Mouse (Mus musculus): ENCODE results near the gene Adgra1. TPM values are rescaled to one million over a fixed set of nuclear protein-coding genes. Genes with fewer than 3 reads are reported as not detected.

The Adgra1 gene
- polyA plus RNA-seq, 1 experiment from 2014 or later = 55.9 TPM

GRCm38 (mm10) chr7:139878122-139878521 is 44.1 kb downstream of the Adgra1 start:
- in situ Hi-C loops (cut with MboI; ENCODE audit: low pct_unique_long_range_greater_than_20kb) = no loop called here
- ATAC-seq (no peak), DNase-seq (ENCODE audit: low read depth, low spot score) (no peak)
- POLR2A ChIA-PET = no interaction called here
- no peaks in the 10 kb centered on the region for H3K27me3 ChIP-seq
- TF ChIP-seq CTCF (IDR thresholded peaks at IDR 0.05) = no peak
- CTCF ChIA-PET = interaction anchor here (0.7 to 1.3 kb wide), 2 partner anchors 15 to 193 kb away, joined by 3 read pairs; no protein-coding TSS in a partner anchor

- ChIA-PET CTCF (interaction anchor here (1.3 kb wide), 1 partner anchor 16 kb away, joined by 3 read pairs; no protein-coding TSS in a partner anchor), POLR2A (no interaction called here)
- TF ChIP-seq CTCF (IDR thresholded peaks at IDR 0.05) = no peak
- DNase-seq (ENCODE audit: low read depth, low spot score) (no peak), ATAC-seq (no peak)
- no peaks in the 10 kb centered on the region for H3K27me3 ChIP-seq
- in situ Hi-C loops (cut with MboI; ENCODE audit: low pct_unique_long_range_greater_than_20kb) = no loop called here
Observed at GRCm38 (mm10) chr7:139878621-139879020, 44.6 kb downstream of the Adgra1 start.

GRCm38 (mm10) chr7:139883545-139883944 is 49.6 kb downstream of the Adgra1 start:
- POLR2A ChIA-PET = no interaction called here
- ATAC-seq (no peak), DNase-seq (ENCODE audit: low read depth, low spot score) (no peak)
- peaks cover 8% of the 10 kb centered on the region for H3K27me3 ChIP-seq
- in situ Hi-C loops (cut with MboI; ENCODE audit: low pct_unique_long_range_greater_than_20kb) = no loop called here
- CTCF ChIA-PET = no interaction called here
- no peak for TF ChIP-seq CTCF (IDR thresholded peaks at IDR 0.05)

GRCm38 (mm10) chr7:139891779-139892178 is 57.8 kb downstream of the Adgra1 start:
- CTCF ChIA-PET = interaction anchor here (1.4 kb wide), 1 partner anchor 9 kb away, joined by 3 read pairs; no protein-coding TSS in a partner anchor
- POLR2A ChIA-PET = no interaction called here
- in situ Hi-C loops (cut with MboI; ENCODE audit: low pct_unique_long_range_greater_than_20kb) = no loop called here
- H3K27me3 ChIP-seq = peaks cover 36% of the 10 kb centered on the region
- TF ChIP-seq CTCF (IDR thresholded peaks at IDR 0.05) = no peak
- DNase-seq (ENCODE audit: low read depth, low spot score) = no peak
- no peak for ATAC-seq

- peak; percentile 36 for ATAC-seq
- DNase-seq (ENCODE audit: low read depth, low spot score) = no peak
Observed at GRCm38 (mm10) chr7:139894655-139895557, 60.9 kb downstream of the Adgra1 start, which contains the start of gene Kndc1. TSS of gene Kndc1 (plus strand) at chr7:139894696.

GRCm38 (mm10) chr7:139896271-139896670 is 62.3 kb downstream of the Adgra1 start:
- peaks cover 32% of the 10 kb centered on the region for H3K27me3 ChIP-seq
- no peak for DNase-seq (ENCODE audit: low read depth, low spot score)
- ATAC-seq = no peak
- CTCF ChIA-PET = interaction anchor here (1.0 kb wide), 1 partner anchor 9 kb away, joined by 4 read pairs; no protein-coding TSS in a partner anchor
- no peak for TF ChIP-seq CTCF (IDR thresholded peaks at IDR 0.05)
- POLR2A ChIA-PET = no interaction called here
- in situ Hi-C loops (cut with MboI; ENCODE audit: low pct_unique_long_range_greater_than_20kb) = no loop called here

More at GRCm38 (mm10) chr7:139894655-139895557, 60.9 kb downstream of the Adgra1 start, which contains the start of gene Kndc1:
- TF ChIP-seq CTCF (IDR thresholded peaks at IDR 0.05) = no peak
- ChIA-PET POLR2A (no interaction called here), CTCF (interaction anchor here (1.3 kb wide), 1 partner anchor 10 kb away, joined by 7 read pairs; no protein-coding TSS in a partner anchor)
- H3K27me3 ChIP-seq = peaks cover 36% of the 10 kb centered on the region
- in situ Hi-C loops (cut with MboI; ENCODE audit: low pct_unique_long_range_greater_than_20kb) = no loop called here

GRCm38 (mm10) chr7:139896796-139897195 is 62.8 kb downstream of the Adgra1 start:
- ChIA-PET CTCF (interaction anchor here (1.0 kb wide), 1 partner anchor 8 kb away, joined by 4 read pairs; no protein-coding TSS in a partner anchor), POLR2A (no interaction called here)
- no peak for ATAC-seq
- peaks cover 32% of the 10 kb centered on the region for H3K27me3 ChIP-seq
- DNase-seq (ENCODE audit: low read depth, low spot score) = no peak
- TF ChIP-seq CTCF (IDR thresholded peaks at IDR 0.05) = no peak
- in situ Hi-C loops (cut with MboI; ENCODE audit: low pct_unique_long_range_greater_than_20kb) = no loop called here

GRCm38 (mm10) chr7:139898606-139899005 is 64.6 kb downstream of the Adgra1 start:
- no peak for ATAC-seq
- DNase-seq (ENCODE audit: low read depth, low spot score) = no peak
- in situ Hi-C loops (cut with MboI; ENCODE audit: low pct_unique_long_range_greater_than_20kb) = no loop called here
- H3K27me3 ChIP-seq = peaks cover 32% of the 10 kb centered on the region
- ChIA-PET CTCF (interaction anchor here (0.9 to 1.2 kb wide), 2 partner anchors 16 to 33 kb away, joined by 3 read pairs; no protein-coding TSS in a partner anchor), POLR2A (no interaction called here)
- TF ChIP-seq CTCF (IDR thresholded peaks at IDR 0.05) = no peak

- POLR2A ChIA-PET = no interaction called here
- in situ Hi-C loops (cut with MboI; ENCODE audit: low pct_unique_long_range_greater_than_20kb) = no loop called here
- ATAC-seq (no peak), DNase-seq (ENCODE audit: low read depth, low spot score) (no peak)
- no peak for TF ChIP-seq CTCF (IDR thresholded peaks at IDR 0.05)
- H3K27me3 ChIP-seq = peaks cover 24% of the 10 kb centered on the region
- CTCF ChIA-PET = interaction anchor here (0.9 to 1.2 kb wide), 2 partner anchors 15 to 32 kb away, joined by 3 read pairs; no protein-coding TSS in a partner anchor
Observed at GRCm38 (mm10) chr7:139899505-139899904, 65.5 kb downstream of the Adgra1 start.

- ATAC-seq = no peak
- ChIA-PET POLR2A (no interaction called here), CTCF (no interaction called here)
- in situ Hi-C loops (cut with MboI; ENCODE audit: low pct_unique_long_range_greater_than_20kb) = loop anchor here (5.0 to 10.0 kb wide), 2 partner anchors 94 to 167 kb away; partner anchors contain the start of gene Adam8
- TF ChIP-seq CTCF (IDR thresholded peaks at IDR 0.05) = no peak
- no peak for DNase-seq (ENCODE audit: low read depth, low spot score)
- H3K27me3 ChIP-seq = peaks cover 20% of the 10 kb centered on the region
Observed at GRCm38 (mm10) chr7:139900456-139900855, 66.5 kb downstream of the Adgra1 start.

GRCm38 (mm10) chr7:139900896-139901295 is 66.9 kb downstream of the Adgra1 start:
- peaks cover 15% of the 10 kb centered on the region for H3K27me3 ChIP-seq
- CTCF ChIA-PET = no interaction called here
- POLR2A ChIA-PET = interaction anchor here (0.6 kb wide), 1 partner anchor 24 kb away, joined by 3 read pairs; no protein-coding TSS in a partner anchor
- ATAC-seq = no peak
- in situ Hi-C loops (cut with MboI; ENCODE audit: low pct_unique_long_range_greater_than_20kb) = loop anchor here (5.0 to 10.0 kb wide), 2 partner anchors 94 to 166 kb away; partner anchors contain the start of gene Adam8
- TF ChIP-seq CTCF (IDR thresholded peaks at IDR 0.05) = no peak
- no peak for DNase-seq (ENCODE audit: low read depth, low spot score)

All from Patski (cell line).